Mouse (Mus musculus) right cerebral cortex, postnatal 25 days (tissue): ENCODE measurements at regions not wholly inside any gene's neighbourhood (a gene's known extent, or its start where the extent isn't known, plus 50 kb on each side); places are given as distances from the start of the nearest gene placed in this dataset.
"Not testable (repeated sequence)": the region's sequence is repeated elsewhere in the genome, so short reads cannot be mapped to it uniquely, and the experiment has no call there.

Experiments used
- DNase-seq: peaks from one replicate; pipeline ENCODE4 v3.0.0; 2022

- no peak for DNase-seq
These were observed 348.7 kb upstream of the Cpeb2 start for GRCm38 (mm10) chr5:42884251-42884650.

DNA sequence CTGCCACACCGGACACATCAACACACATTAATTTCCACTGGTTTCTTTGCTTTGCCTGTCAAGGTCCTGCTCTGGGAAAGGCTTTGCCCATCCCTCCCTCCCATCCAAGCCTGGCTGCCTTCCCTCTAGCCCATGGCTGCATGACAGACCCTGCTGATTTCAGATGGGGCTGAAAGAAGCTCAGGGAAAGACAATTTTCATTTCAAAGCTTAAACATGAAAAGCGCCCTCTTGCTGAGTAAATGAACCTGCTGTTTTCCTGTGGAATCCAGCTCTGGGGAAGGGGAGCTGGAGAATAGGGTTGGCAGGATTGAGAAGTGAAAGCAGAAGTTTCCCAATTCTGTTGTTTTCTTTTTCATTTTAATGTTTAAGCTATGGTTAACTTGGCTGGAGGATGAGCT, 341.1 kb upstream of the Cpeb2 start:
- DNase-seq, result no peak

DNA sequence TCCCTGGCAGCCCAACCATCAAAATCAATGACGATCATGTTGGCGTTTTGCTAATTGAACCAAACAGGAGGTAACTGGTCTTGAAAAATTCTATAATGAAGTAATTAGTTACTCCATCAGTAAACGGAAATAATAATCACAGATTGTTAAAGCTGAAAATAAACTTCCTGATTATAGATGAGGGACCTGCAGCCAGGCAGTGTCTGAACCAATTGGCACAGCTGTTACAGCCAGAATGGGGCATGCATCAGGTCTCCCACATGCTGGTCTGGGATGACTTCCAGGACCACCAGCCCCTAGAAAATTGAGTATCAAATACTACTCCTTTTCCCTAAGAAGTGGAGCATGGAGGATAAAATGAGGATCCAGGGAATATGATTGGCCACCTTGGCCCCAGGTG, 326.8 kb upstream of the Cpeb2 start:
- DNase-seq, result no peak

GRCm38 (mm10) chr5:42919328-42919727, 313.6 kb upstream of the Cpeb2 start:
- DNase-seq, result no peak

GRCm38 (mm10) chr5:42932106-42932505, 300.9 kb upstream of the Cpeb2 start:
- no peak for DNase-seq

GRCm38 (mm10) chr5:42959296-42959862, 273.6 kb upstream of the Cpeb2 start:
- no peak for DNase-seq

GRCm38 (mm10) chr5:42966952-42967351, 266.0 kb upstream of the Cpeb2 start:
- DNase-seq, result not testable (repeated sequence)

- DNase-seq, result no peak
These were observed 263.8 kb upstream of the Cpeb2 start for GRCm38 (mm10) chr5:42969209-42969608.

DNA sequence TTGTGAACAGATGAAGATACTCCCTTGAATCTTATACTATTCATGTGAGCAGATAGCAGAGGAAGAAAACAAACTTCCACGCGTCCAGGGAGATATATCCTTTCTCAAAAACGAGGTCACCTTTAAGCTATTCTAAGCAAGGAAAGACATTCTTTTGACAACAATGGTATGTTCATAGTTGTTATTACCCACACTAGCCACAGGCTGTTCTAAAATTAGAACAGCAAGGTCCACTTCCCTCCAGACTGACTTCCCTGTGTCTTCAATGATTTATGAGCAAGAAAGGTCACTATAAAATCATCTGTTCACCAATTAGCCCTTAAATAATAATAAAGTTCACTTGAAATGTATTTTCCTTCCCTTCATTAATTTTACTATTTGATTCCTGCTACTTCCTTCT, 263.3 kb upstream of the Cpeb2 start:
- no peak for DNase-seq

- DNase-seq, result no peak
These were observed 255.9 kb upstream of the Cpeb2 start for GRCm38 (mm10) chr5:42977108-42977507.

DNA sequence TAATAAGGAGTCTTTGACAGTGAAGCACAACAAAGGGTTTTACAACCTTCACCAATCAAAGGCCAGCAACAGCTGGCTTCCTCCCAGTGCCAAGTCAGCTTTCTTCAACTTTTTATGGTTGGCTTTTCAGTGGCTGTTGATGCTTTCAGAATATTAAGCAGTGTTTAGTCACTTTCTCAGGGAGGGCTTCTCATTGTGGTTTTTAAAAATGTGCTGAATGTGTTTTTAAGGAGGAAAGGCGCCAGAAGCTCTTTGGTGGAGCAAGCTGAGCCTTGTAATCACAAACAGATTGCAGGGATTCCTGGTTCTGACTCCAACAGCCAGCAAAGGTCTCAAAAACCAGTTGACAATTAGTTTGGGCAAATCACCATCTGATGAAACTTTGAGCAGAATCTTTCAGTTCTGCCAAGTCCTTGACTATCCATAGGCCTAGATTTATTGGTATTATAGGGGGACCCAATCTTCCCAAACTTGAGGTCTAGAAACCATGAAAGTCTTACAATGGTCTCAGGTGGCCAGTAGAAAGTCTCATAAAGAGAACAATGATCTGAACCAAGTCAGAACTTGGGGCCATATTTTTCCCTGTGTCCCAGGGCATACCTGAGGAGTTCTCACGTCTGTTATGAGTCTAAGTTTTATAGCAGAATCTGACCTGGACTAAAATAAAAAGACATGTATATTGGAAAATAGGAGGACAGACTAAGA, 251.9 kb upstream of the Cpeb2 start:
- DNase-seq, result no peak

GRCm38 (mm10) chr5:42986203-42986602, 246.8 kb upstream of the Cpeb2 start:
- no peak for DNase-seq

DNA sequence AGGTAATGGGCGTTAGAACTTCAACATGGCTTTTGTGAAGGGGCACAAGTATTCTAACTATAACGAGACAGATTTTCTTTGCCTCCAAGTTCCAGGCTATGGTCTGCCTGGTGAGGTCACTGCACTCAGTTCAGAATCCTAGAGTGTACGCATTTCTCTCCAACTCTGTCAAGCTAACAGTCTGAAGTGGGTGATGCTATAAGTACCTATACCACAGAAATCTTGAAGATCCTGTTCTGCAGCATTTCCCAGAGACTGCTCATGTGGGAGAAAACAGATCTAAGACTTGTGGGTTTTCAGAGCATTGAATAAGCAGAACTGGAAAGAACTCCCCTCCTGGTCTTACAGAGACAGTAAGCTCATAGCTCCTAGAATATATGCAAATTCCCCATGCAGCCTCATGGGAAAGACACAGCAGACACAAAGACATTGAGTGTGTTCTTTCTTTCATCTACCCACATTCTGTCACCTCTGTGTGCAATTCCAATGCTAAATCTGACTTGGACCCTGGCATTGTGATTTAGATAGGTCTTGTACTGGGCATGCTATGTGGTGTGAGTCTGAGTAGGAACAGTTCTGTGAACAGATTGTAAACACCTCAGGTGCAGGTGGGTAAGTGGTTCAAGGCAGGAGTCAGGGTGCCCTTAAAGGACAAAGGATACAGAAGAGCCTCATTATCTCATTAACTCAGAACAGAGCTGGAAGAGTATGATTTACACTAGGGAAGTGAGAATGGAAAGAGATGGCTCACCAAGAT, 245.1 kb upstream of the Cpeb2 start:
- DNase-seq, result no peak

DNA sequence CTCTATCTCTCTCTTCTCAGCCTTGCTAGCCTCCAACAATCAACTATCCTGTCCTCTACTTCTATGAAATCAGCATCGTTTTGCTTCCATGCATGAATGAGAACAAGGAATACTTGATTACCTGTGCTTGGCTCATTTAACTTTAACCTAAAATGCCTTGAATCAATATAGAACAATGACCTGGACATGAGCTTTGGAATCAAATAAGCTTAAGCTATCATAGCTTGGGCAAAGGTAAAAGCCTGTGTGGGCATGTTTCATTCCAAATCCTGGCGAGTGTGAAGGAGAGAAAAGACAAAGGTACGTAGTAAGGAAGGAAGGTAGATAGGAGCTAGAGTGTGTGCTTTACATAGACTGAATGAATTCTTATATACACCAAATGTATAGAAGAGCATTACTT, 243.7 kb upstream of the Cpeb2 start:
- no peak for DNase-seq

DNA sequence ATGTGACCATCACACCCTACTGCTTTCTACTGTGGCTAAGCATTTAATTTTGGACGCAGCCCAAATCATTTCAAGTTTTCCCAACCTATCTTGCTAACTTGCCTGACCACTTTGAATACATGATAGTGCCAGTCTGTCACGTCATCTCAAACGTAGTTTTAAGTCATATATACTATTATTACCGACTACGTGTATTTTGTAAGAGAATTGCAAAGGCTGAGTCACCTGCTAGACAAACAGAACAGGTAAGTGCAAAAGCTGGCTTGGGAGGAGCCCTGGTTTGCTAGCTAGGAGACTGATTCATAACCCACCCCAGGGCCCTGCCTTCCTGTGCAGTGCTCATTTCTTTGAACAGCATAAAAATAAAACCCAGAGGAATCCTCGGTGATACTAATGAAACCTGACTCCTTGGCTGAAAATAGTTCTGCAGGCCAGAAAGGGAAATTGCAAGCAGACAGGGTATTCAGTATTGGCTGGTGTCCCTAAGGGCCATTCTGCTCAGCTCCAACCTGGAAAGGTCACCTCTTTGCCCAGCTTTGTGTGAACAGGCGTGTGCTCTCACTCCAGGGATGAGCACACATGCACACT, 208.9 kb upstream of the Cpeb2 start:
- no peak for DNase-seq

DNA sequence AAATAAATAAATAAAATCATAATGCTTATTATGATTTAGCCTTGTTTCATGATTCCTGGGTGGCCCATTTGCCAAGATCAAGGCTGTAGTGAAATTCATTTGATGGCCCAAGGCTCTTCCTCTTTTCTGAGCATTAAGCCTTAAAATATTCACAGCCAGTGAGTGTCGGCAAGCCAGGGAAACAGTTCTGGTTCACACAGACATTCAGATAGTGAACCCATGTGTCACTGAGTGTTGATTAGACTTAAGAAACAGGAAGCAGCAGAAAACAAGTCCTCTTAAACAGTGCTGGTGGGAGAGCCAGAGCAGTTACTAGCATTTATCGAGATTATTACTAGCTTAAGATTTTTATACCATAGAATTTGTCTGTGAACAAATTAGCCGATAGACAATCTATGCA, 201.7 kb upstream of the Cpeb2 start:
- DNase-seq, result no peak

DNA sequence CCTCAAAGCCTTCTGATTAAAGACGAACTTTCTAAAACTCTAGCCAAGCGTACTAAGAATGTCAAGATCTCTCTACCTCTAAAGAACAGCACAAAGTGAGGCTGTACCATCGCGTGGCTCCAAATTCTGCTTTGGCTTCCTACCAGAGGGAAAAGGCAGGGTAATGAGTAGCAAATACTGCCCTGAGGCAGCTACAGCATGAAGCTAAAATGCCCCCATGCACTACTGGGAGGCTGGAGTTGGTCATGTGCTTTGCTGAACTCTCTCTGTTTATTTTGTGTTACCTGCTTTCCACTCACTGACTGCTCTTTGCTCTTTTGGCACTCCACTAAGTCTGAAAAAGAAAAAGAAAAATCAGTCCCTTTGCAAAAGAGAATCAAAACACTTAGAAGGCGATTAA, 201.1 kb upstream of the Cpeb2 start:
- DNase-seq, result no peak

- DNase-seq, result no peak
These were observed 198.5 kb upstream of the Cpeb2 start for GRCm38 (mm10) chr5:43034421-43034820.

- no peak for DNase-seq
These were observed 195.4 kb upstream of the Cpeb2 start for GRCm38 (mm10) chr5:43037592-43037991.

- DNase-seq, result no peak
These were observed 193.4 kb upstream of the Cpeb2 start for GRCm38 (mm10) chr5:43039525-43039924.

- no peak for DNase-seq
These were observed 190.4 kb upstream of the Cpeb2 start for GRCm38 (mm10) chr5:43042585-43042984.

DNA sequence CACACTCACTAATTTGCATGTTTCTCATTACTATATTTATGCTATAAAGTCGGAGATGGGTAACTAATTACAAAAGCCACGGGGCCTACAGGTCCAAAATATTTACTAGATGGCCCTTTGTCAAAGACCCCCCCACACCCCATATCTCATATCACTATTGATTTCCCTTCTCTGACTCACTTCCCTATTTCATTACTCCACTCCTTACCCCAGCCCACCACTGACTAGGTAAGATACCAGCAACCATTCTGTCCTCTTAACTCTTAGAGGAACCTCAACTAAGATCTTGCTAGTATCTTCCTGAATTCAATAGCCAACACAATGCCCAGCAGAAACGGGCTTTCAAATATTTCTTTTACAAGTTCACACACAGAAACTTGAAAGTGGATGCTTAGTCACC, 187.1 kb upstream of the Cpeb2 start:
- no peak for DNase-seq

- no peak for DNase-seq
These were observed 185.7 kb upstream of the Cpeb2 start for GRCm38 (mm10) chr5:43047316-43047715.
